Mouse (Mus musculus) MEL (cell line): ENCODE data around the gene Ldhc. TPM values are rescaled to one million over a fixed set of nuclear protein-coding genes. Genes with fewer than 3 reads are reported as not detected.

ENCODE experiments used
- DNase-seq: peaks from one replicate; pipeline ENCODE4 v3.0.0; 2011; ENCODE audit warnings: low read depth, low spot score
- H3K27ac ChIP-seq: 2 replicates; pipeline ENCODE4 v1.5.1; 2012; ENCODE audit warnings: low read depth, mild to moderate bottlenecking, control low read depth, low read length, moderate library complexity; ENCODE audit not compliant: control insufficient read depth
- H3K27me3 ChIP-seq, 2 experiments: fragments of 150-350 bp in 1 of 2; sonication (generic) in 1 of 2; 2 replicates each; pipeline ENCODE4 v1.6.1; 2012; ENCODE audit warnings: low read length in 2 of 2, mild to moderate bottlenecking in 2 of 2, improper control_type of control experiment in 1 of 2, moderate library complexity in 1 of 2; ENCODE audit not compliant: insufficient read depth in 2 of 2, control insufficient read depth in 1 of 2
- H3K36me3 ChIP-seq, 2 experiments: 2 replicates each; pipeline ENCODE4 v1.6.1; 2012 to 2014; ENCODE audit warnings: low read length in 2 of 2, improper control_type of control experiment in 1 of 2, inconsistent platforms in 1 of 2, mild to moderate bottlenecking in 1 of 2; ENCODE audit not compliant: insufficient read depth in 2 of 2, control insufficient read depth in 1 of 2
- H3K4me1 ChIP-seq, 2 experiments: fragments of 150-350 bp in 1 of 2; sonication (generic) in 1 of 2; 2 replicates each; pipeline ENCODE4 v1.6.1; 2012; ENCODE audit warnings: low read length in 2 of 2, improper control_type of control experiment in 1 of 2, mild to moderate bottlenecking in 1 of 2; ENCODE audit not compliant: insufficient read depth in 2 of 2, control insufficient read depth in 1 of 2
- H3K4me3 ChIP-seq, 2 experiments: fragments of 150-350 bp in 1 of 2; sonication (generic) in 1 of 2; 2 replicates each; pipeline ENCODE4 v1.5.1; 2012; ENCODE audit warnings: low read depth in 2 of 2, low read length in 2 of 2, mild to moderate bottlenecking in 2 of 2, moderate library complexity in 2 of 2, control low read depth in 1 of 2, improper control_type of control experiment in 1 of 2; ENCODE audit not compliant: control insufficient read depth in 1 of 2, insufficient read depth in 1 of 2
- H3K79me2 ChIP-seq: 2 replicates; pipeline ENCODE4 v1.6.1; 2012; ENCODE audit warnings: mild to moderate bottlenecking, low read length, moderate library complexity; ENCODE audit not compliant: control insufficient read depth, poor library complexity, insufficient read depth
- H3K9ac ChIP-seq: 2 replicates; pipeline ENCODE4 v1.6.1; 2012; ENCODE audit warnings: low read depth, mild to moderate bottlenecking, control low read depth, low read length, moderate library complexity; ENCODE audit not compliant: control insufficient read depth, poor library complexity, severe bottlenecking
- H3K9me3 ChIP-seq: fragments of 150-350 bp; sonication (generic); replicated peaks from 2 replicates; pipeline ENCODE4 v1.6.1; 2012; ENCODE audit warnings: mild to moderate bottlenecking, low read length, improper control_type of control experiment, moderate library complexity; ENCODE audit not compliant: insufficient read depth
- CHD1 ChIP-seq: IDR thresholded peaks from 2 replicates; pipeline ENCODE4 v1.6.1; 2012; ENCODE audit warnings: low read depth, mild to moderate bottlenecking, inconsistent platforms, low read length, improper control_type of control experiment
- CHD2 ChIP-seq: IDR thresholded peaks from 2 replicates; pipeline ENCODE4 v1.6.1; 2011; ENCODE audit warnings: low read length, improper control_type of control experiment
- CTCF ChIP-seq, 3 experiments: IDR thresholded peaks in 2 of 3; conservative IDR thresholded peaks in 1 of 3; 2 replicates each; pipeline ENCODE4 v1.5.1; 2011 to 2012; ENCODE audit warnings: low read length in 3 of 3, low read depth in 2 of 3, mild to moderate bottlenecking in 2 of 3, improper control_type of control experiment in 1 of 3, inconsistent platforms in 1 of 3, mixed read lengths in 1 of 3, moderate library complexity in 1 of 3; ENCODE audit not compliant: control insufficient read depth in 1 of 3, insufficient read depth in 1 of 3, poor library complexity in 1 of 3, severe bottlenecking in 1 of 3
- E2F4 ChIP-seq: IDR thresholded peaks from 2 replicates; pipeline ENCODE4 v1.6.1; 2011; ENCODE audit warnings: low read depth, low read length, improper control_type of control experiment, borderline replicate concordance
- ELF1 ChIP-seq: IDR thresholded peaks from 2 replicates; pipeline ENCODE4 v1.6.1; 2014; ENCODE audit warnings: low read depth, mild to moderate bottlenecking, inconsistent platforms, low read length, improper control_type of control experiment, moderate library complexity
- EP300 ChIP-seq, 2 experiments: IDR thresholded peaks; 2 replicates each; pipeline ENCODE4 v1.6.1; 2011; ENCODE audit warnings: improper control_type of control experiment in 2 of 2, low read length in 2 of 2, low read depth in 1 of 2, mild to moderate bottlenecking in 1 of 2
- GATA1 ChIP-seq: IDR thresholded peaks from 2 replicates; pipeline ENCODE4 v1.6.1; 2011; ENCODE audit warnings: low read depth, low read length, improper control_type of control experiment
- HCFC1 ChIP-seq: IDR thresholded peaks from 2 replicates; pipeline ENCODE4 v1.6.1; 2012; ENCODE audit warnings: low read depth, mild to moderate bottlenecking, inconsistent platforms, low read length, improper control_type of control experiment, moderate library complexity
- MAX ChIP-seq: IDR thresholded peaks from 2 replicates; pipeline ENCODE4 v1.6.1; 2011; ENCODE audit warnings: low read length, improper control_type of control experiment
- MYB ChIP-seq: IDR thresholded peaks from 2 replicates; pipeline ENCODE4 v1.6.1; 2011; ENCODE audit warnings: mild to moderate bottlenecking, low read depth, low read length, improper control_type of control experiment
- MYC ChIP-seq: IDR thresholded peaks from 2 replicates; pipeline ENCODE4 v1.6.1; 2011; ENCODE audit warnings: low read depth, mild to moderate bottlenecking, low read length, improper control_type of control experiment, moderate library complexity
- POLR2AphosphoS2 ChIP-seq: IDR thresholded peaks from 2 replicates; pipeline ENCODE4 v1.6.1; 2011; ENCODE audit warnings: low read length, improper control_type of control experiment
- RAD21 ChIP-seq: IDR thresholded peaks from 2 replicates; pipeline ENCODE4 v1.6.1; 2011; ENCODE audit warnings: mild to moderate bottlenecking, low read depth, low read length, improper control_type of control experiment
- SIN3A ChIP-seq: IDR thresholded peaks from 2 replicates; pipeline ENCODE4 v1.6.1; 2012; ENCODE audit warnings: low read length, improper control_type of control experiment, inconsistent platforms
- SMC3 ChIP-seq: IDR thresholded peaks from 2 replicates; pipeline ENCODE4 v1.6.1; 2011; ENCODE audit warnings: low read depth, low read length, improper control_type of control experiment
- TAL1 ChIP-seq: IDR thresholded peaks from 2 replicates; pipeline ENCODE4 v1.6.1; 2012; ENCODE audit warnings: mild to moderate bottlenecking, inconsistent platforms, low read length, moderate library complexity, mixed read lengths
- TCF12 ChIP-seq: IDR thresholded peaks from 2 replicates; pipeline ENCODE4 v1.6.1; 2014; ENCODE audit warnings: low read depth, mild to moderate bottlenecking, inconsistent platforms, low read length, improper control_type of control experiment, moderate library complexity
- UBTF ChIP-seq: IDR thresholded peaks from 2 replicates; pipeline ENCODE4 v1.6.1; 2012; ENCODE audit warnings: low read depth, mild to moderate bottlenecking, inconsistent platforms, low read length, improper control_type of control experiment, moderate library complexity, borderline replicate concordance; ENCODE audit not compliant: insufficient read depth
- USF1 ChIP-seq: IDR thresholded peaks from 2 replicates; pipeline ENCODE4 v1.6.1; 2014; ENCODE audit warnings: low read depth, mild to moderate bottlenecking, inconsistent platforms, low read length, improper control_type of control experiment, moderate library complexity
- ZC3H11A ChIP-seq: IDR thresholded peaks from 2 replicates; pipeline ENCODE4 v1.6.1; 2012; ENCODE audit warnings: low read depth, mild to moderate bottlenecking, inconsistent platforms, low read length, improper control_type of control experiment
- ZMIZ1 ChIP-seq: IDR thresholded peaks from 2 replicates; pipeline ENCODE4 v1.6.1; 2012; ENCODE audit warnings: low read depth, mild to moderate bottlenecking, inconsistent platforms, low read length, improper control_type of control experiment, moderate library complexity
- ZNF384 ChIP-seq: IDR thresholded peaks from 2 replicates; pipeline ENCODE4 v1.6.1; 2012; ENCODE audit warnings: low read depth, mild to moderate bottlenecking, inconsistent platforms, low read length, improper control_type of control experiment
- polyA plus RNA-seq, 2 experiments: library from polyadenylated mRNA; stranded (reverse) in 1 of 2; unstranded in 1 of 2; fragments of >175 nt in 1 of 2; fragments of >200 nt in 1 of 2; gene quantifications; 2 replicates each; pipeline versions ENCODE4 v1.2.1 to v1.2.4; 2012; ENCODE audit warnings: low replicate concordance in 2 of 2, low read depth in 1 of 2; ENCODE audit not compliant: insufficient read length in 2 of 2, insufficient read depth in 1 of 2, missing spikeins in 1 of 2
- total RNA-seq: library from RNA; depleted of rRNA; stranded (reverse); fragments of 300-350 nt; gene quantifications from 2 replicates; pipeline ENCODE4 v1.2.3, GENCODE M21; 2012

The Ldhc gene
- total and polyA plus RNA-seq, 3 experiments, result not detected

DNA sequence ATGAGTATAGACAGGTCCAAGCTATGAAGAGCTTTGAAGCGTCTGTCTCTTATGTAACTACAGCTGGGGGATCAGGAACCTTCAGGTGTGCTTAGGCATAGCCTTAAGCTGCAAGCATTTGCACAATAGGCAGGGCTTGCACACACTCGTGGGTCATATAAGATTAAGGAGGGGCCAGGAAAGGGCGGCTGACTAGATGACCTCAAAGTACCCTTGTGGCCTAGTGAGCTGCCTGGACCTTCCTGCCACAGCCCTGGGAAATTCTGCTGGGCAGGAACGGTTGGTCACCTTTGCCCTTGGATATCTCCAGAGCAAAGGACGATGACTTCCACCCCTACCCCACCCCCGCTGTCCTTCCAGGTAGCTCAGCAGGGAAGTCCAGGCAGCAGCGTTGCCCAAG lies 21.6 kb upstream of the Ldhc start:
- Histone ChIP-seq H3K4me1 (peaks cover 13 to 20% of the 10 kb centered on the region in 2 experiments), H3K79me2 (no peaks in the 10 kb centered on the region), H3K27me3 (no peaks in the 10 kb centered on the region), H3K27ac (no peak overlapping the region), H3K9ac (peak overlapping the region; percentile 34; the same call in 1 of the 2 replicates), H3K9me3 (no peaks in the 10 kb centered on the region), H3K4me3 (peak overlapping the region; percentile 32 to 55)
- no peak for DNase-seq
- no peak for TF ChIP-seq USF1
- no peak for TF ChIP-seq ZMIZ1
- TF ChIP-seq POLR2AphosphoS2, result no peak
- no peak for TF ChIP-seq GATA1
- TF ChIP-seq, all 39 proteins: peak for 0
- peaks cover 0 to 10% of the 10 kb centered on the region in 2 experiments; a peak in 2 of 4 replicates for H3K36me3 ChIP-seq

GRCm38 (mm10) chr7:46839861-46840260 lies 21.1 kb upstream of the Ldhc start:
- Histone ChIP-seq H3K9ac (no peak overlapping the region), H3K79me2 (no peaks in the 10 kb centered on the region), H3K36me3 (peaks cover 0 to 14% of the 10 kb centered on the region in 2 experiments; a peak in 2 of 4 replicates), H3K4me1 (peaks cover 13 to 20% of the 10 kb centered on the region in 2 experiments), H3K9me3 (no peaks in the 10 kb centered on the region), H3K27me3 (no peaks in the 10 kb centered on the region), H3K27ac (no peak overlapping the region), H3K4me3 (no peak overlapping the region)
- TF ChIP-seq CHD2, result no peak
- no peak for TF ChIP-seq ZC3H11A
- TF ChIP-seq MYC, result no peak
- no peak for TF ChIP-seq CHD1
- no peak for TF ChIP-seq RAD21
- no peak for TF ChIP-seq UBTF
- no peak for TF ChIP-seq ELF1
- no peak for TF ChIP-seq TCF12
- no peak for TF ChIP-seq MAX
- no peak for TF ChIP-seq SMC3
- TF ChIP-seq HCFC1, result no peak
- TF ChIP-seq EP300 (IDR thresholded peaks at IDR 0.05; ENCODE audit: low read depth in 1 of 2, low read length in 2 of 2), result no peak
- no peak for TF ChIP-seq MYB
- no peak for TF ChIP-seq CTCF (IDR thresholded peaks at IDR 0.05 in 2 of 3, conservative IDR thresholded peaks at IDR 0.05 in 1 of 3; ENCODE audit: control insufficient read depth in 1 of 3, insufficient read depth in 1 of 3, low read depth in 2 of 3, low read length in 3 of 3, poor library complexity in 1 of 3, severe bottlenecking in 1 of 3)
- TF ChIP-seq ZNF384, result no peak
- TF ChIP-seq GATA1, result no peak
- TF ChIP-seq TAL1, result no peak
- TF ChIP-seq E2F4, result no peak
- no peak for TF ChIP-seq SIN3A
- DNase-seq, result no peak
